Mouse (Mus musculus): ENCODE results near the gene Sema3a.

The Sema3a gene

GRCm38 (mm10) chr5:13125241-13125692, at the start of gene Sema3a:
Gene Sema3a, plus strand, starts transcription at chr5:13125414.
- no peak for DNase-seq (ENCODE audit: low spot score)

DNA sequence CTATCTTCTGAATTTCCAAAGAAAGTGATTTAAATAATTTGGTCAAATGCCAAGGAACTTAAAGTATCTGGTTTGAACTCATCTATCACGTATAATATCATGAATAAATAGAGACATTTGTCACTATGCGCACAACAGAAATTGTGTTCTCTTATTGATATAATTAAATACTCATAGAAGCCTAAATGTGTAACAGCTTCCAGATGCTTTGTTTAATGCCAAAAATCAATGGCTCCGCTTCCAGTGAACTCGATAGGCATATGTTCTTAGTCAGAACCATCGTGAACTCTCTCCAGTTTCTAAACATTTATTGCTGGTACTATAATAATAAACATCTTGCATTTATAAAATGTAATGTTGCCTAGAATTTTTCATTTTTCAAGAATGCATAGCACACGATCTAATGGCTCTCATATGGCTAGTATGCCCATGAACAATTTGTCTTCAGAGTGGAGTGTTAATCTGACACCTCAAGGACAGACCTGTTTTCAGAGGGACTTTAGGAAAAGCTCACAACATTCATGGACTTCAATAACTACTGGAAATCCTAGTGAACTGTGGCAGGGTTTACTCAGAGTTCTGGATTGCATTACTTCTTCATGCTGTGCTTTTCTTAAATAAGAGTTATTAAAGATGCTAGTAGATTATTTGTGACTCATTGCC, 40.3 kb upstream of the Sema3a start:
- DNase-seq (ENCODE audit: low spot score): no peak

GRCm38 (mm10) chr5:13090431-13090830, 34.8 kb upstream of the Sema3a start:
- no peak for DNase-seq (ENCODE audit: low spot score)

- no peak for DNase-seq (ENCODE audit: low spot score)
Measured at GRCm38 (mm10) chr5:13109522-13109921, 15.7 kb upstream of the Sema3a start.

- no peak for DNase-seq (ENCODE audit: low spot score)
Measured at GRCm38 (mm10) chr5:13117236-13117635, 8.0 kb upstream of the Sema3a start.

GRCm38 (mm10) chr5:13125757-13126156, 543 bp downstream of the Sema3a start:
- DNase-seq (ENCODE audit: low spot score): no peak

- DNase-seq (ENCODE audit: low spot score): no peak
Measured at GRCm38 (mm10) chr5:13126196-13126595, 982 bp downstream of the Sema3a start.

GRCm38 (mm10) chr5:13127121-13127520, 1.9 kb downstream of the Sema3a start:
- DNase-seq (ENCODE audit: low spot score): no peak

DNA sequence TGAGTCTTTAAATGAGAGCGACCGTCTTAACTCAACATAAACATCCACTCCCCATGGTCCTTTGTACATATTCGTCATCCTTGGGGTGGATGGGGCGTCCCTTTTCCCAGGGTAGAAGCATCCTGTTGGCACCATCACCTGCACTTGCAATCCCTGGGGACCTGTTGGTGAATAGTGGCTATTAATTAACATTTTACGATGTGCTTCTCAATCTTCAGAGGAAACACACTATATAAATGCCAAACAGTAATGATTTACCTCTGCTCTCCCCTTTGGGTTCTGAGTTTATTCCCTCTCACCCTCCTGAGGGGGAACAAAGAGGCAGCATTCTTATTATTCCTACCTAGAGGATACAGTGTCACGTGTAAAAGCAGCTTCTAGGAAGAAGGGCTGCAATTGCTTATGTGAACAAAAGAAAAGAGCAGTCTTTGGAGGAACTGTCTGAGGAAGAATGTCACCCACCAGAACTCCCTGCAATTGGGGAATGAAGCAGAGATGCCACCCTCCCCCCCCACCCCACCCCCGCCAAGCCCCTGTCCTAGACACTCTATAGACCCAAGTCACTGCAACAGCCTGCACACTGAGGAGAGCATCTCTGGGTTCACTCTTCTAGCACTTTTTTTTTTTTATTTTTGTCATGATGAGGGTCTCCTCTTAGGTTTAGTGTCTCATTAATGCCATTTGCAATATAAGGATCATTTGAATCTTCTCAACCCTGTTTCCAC, 19.7 kb downstream of the Sema3a start:
- DNase-seq (ENCODE audit: low spot score): no peak

- no peak for DNase-seq (ENCODE audit: low spot score)
Measured at GRCm38 (mm10) chr5:13149909-13150308, 24.7 kb downstream of the Sema3a start.

- no peak for DNase-seq (ENCODE audit: low spot score)
Measured at GRCm38 (mm10) chr5:13151002-13151401, 25.8 kb downstream of the Sema3a start.

DNA sequence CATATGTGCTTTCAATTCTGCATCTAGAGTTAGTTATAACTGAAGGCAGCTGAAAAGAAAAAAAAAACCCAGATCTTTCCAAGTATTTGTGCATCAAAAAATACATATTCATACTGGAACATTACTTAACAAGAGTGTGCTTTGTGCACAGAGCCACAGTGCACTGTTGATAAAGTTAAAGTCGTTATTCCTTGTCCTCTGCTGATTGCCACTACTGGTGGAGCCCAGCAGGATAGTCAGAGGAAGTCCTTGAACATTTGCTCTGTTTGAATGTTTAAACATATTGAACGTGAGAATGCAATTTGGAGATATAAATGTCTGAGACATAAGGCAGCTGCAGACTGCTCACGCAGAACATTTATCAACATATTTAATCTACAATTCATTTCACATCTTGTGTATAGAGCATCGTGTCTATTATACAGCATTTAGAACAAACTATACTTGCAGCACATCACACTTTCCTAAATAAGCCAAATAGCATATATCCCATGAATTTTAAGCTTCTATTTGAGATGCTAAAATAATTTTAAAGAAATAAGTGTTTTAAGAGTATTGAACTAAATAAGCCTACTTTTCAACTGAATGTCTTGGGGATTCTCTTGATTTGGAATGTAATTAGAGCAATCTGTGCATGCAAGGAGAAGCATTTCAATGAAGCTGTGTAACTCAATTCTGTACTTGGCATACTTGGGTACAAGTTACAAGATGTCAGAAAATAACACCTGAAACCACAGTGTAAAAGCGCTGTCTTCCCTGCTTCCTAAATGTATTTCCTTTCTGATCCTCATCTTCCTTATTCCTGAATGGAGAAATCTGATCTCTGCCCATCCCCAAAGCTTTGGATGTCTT, 32.8 kb downstream of the Sema3a start:
- no peak for DNase-seq (ENCODE audit: low spot score)

GRCm38 (mm10) chr5:13182186-13182585, 57.0 kb downstream of the Sema3a start:
- no peak for DNase-seq (ENCODE audit: low spot score)

- no peak for DNase-seq (ENCODE audit: low spot score)
Measured at GRCm38 (mm10) chr5:13197886-13198285, 72.7 kb downstream of the Sema3a start.

DNA sequence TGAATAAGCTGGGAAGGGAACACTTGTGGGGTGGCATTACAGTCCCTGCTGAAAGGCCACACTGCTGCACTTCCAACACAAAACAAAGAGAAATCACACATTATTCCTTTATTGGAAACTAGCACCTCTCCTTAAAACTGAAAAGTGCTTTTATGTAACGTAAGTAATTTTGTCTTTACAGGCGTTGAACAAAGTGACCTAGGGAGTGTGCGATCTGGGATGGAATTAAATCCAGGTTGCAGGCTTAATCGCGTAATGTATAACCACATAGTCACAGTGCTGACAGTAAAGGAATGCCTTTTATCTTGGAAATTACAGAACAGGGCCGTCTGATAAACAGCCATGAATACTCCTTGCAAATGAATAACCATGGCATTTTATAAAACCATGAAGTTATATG, 74.5 kb downstream of the Sema3a start:
- DNase-seq (ENCODE audit: low spot score): no peak

DNA sequence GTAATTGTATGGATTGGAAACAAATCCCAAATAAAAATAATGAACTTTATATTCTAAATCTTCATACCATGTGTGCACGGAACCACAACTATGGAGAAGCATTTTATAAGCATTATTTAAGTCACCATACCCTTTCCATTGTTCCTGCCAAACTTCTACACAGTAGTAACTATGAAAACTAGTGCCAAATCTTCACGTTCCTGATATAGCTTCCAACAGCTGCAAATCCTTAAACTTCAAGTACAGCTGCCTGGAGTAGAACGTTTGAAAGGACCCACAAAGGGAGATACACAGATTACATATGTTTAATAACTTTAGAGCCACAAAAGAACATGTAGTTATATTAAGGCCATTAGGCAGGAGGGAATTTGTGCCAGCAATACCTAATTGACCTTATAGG, 130.1 kb downstream of the Sema3a start:
- no peak for DNase-seq (ENCODE audit: low spot score)

GRCm38 (mm10) chr5:13256321-13256720, 131.1 kb downstream of the Sema3a start:
- DNase-seq (ENCODE audit: low spot score): no peak

DNA sequence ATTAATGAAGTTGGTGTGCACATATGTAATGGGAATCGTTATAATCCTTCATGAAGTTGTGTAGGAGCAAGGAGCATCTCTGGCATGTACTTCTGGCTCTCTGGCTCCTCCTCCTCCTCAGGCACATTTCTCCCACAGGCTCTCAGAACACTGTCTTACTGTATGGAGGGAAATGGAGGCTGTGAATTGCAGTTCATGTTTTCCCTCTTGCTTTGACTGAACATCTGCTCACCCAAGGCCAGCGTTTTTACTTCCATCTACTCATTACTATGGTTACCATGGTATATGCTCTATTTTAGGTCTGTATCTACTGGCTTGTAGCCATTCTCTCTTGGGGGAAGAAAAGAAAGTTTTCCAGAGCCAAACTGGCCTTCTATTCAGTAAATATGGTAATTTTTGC, 137.9 kb downstream of the Sema3a start:
- no peak for DNase-seq (ENCODE audit: low spot score)

- DNase-seq (ENCODE audit: low spot score): no peak
Measured at GRCm38 (mm10) chr5:13263539-13263938, 138.3 kb downstream of the Sema3a start.

DNA sequence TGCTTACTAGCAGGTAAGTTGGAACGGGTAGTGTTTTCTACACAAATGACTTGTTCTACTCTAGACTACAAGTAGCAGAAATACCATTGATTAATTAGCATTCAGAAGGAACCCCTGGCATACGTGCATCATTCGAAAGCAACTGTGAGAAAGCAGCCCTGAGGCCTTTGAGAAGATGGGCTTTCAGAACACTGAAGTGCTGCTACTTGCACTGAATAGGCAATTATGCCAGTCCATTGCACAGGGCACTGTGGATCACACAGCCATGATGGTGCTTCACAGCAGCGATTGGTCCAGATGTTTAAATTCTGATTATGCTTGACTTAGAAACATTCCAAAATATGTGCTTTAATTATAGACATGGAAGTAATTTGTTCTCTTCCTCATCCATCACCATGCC, 187.5 kb downstream of the Sema3a start:
- no peak for DNase-seq (ENCODE audit: low spot score)

- DNase-seq (ENCODE audit: low spot score): no peak
Measured at GRCm38 (mm10) chr5:13313977-13314376, 188.8 kb downstream of the Sema3a start.

GRCm38 (mm10) chr5:13318728-13319429, 193.7 kb downstream of the Sema3a start:
- no peak for DNase-seq (ENCODE audit: low spot score)
